Mouse (Mus musculus): ENCODE results near the gene Dph3. TPM values are rescaled to one million over a fixed set of nuclear protein-coding genes. Genes with fewer than 3 reads are reported as not detected.

The Dph3 gene
- total RNA-seq, 2 experiments from 2014 or later = 42.7 to 44.5 TPM

GRCm38 (mm10) chr14:32036482-32036881, 49.0 kb downstream of the Dph3 start:
- intact Hi-C loops (cut with DNase I) = no loop called here
- no peak for DNase-seq (ENCODE audit: low spot score in 2 of 2)

- intact Hi-C loops (cut with DNase I) = loop anchor here (1.0 to 5.0 kb wide), 2 partner anchors 77 to 240 kb away; no protein-coding TSS in a partner anchor
- DNase-seq (ENCODE audit: low spot score in 2 of 2) = peak; percentile 61 to 64
Measured at GRCm38 (mm10) chr14:32032522-32032921, 53.0 kb downstream of the Dph3 start.

Other genes with a start within 250 kb of the Dph3 start
- gene Galnt15, start 56.7 kb downstream of the Dph3 start, total RNA-seq (2021) = 1 to 10 TPM; 2.6 to 2.7 TPM
- 10 to 100 TPM; 13.6 to 15.3 TPM for gene Oxnad1, start 355 bp downstream of the Dph3 start, total RNA-seq (2021)
- gene Msmb, start 56.3 kb upstream of the Dph3 start, total RNA-seq (2021) = not detected
- gene Ncoa4, start 74.1 kb upstream of the Dph3 start, total RNA-seq (2021) = 100 to 1,000 TPM; 102 to 106 TPM
- gene Timm23, start 116.2 kb upstream of the Dph3 start, total RNA-seq (2021) = 10 to 100 TPM; 61.9 to 80.2 TPM
- gene Parg, start 116.2 kb upstream of the Dph3 start, total RNA-seq (2021) = 10 to 100 TPM; 35.9 to 42.6 TPM
- 100 to 1,000 TPM; 103 to 114 TPM for gene Ogdhl, start 236.3 kb upstream of the Dph3 start, total RNA-seq (2021)